Mouse (Mus musculus) testis, adult 2 months (tissue): ENCODE data around the gene Rhob.

Experiments used
- CTCF ChIP-seq: fragments of 200-500 bp; IDR thresholded peaks from 2 replicates; pipeline ENCODE4 v1.5.1; 2012; ENCODE audit warnings: low read depth, mild to moderate bottlenecking, inconsistent platforms, low read length, moderate library complexity; ENCODE audit not compliant: control insufficient read depth, insufficient read depth, insufficient replicate concordance
- POLR2A ChIP-seq: fragments of 200-500 bp; IDR thresholded peaks from 2 replicates; pipeline ENCODE4 v1.6.1; 2012; ENCODE audit warnings: low read depth, mild to moderate bottlenecking, inconsistent platforms, low read length, moderate library complexity; ENCODE audit not compliant: control insufficient read depth

GRCm38 (mm10) chr12:8498148-8498571 lies 1.6 kb downstream of the Rhob start:
- TF ChIP-seq POLR2A (no peak), CTCF (no peak)
